Mouse (Mus musculus): ENCODE results near the gene Nip7. TPM values are rescaled to one million over a fixed set of nuclear protein-coding genes. Genes with fewer than 3 reads are reported as not detected.
"Not testable (repeated sequence)": the region's sequence is repeated elsewhere in the genome, so short reads cannot be mapped to it uniquely, and the experiment has no call there.

The Nip7 gene
- polyA plus RNA-seq, 1 experiment from 2014 or later = 108 TPM

- peak within 1 kb of the TSS; percentile 98 for H3K4me3 ChIP-seq (ENCODE audit: low read depth, low read length)
- H3K27me3 ChIP-seq (ENCODE audit: insufficient read depth, low read length) = no peaks in the 10 kb centered on the region
- no peaks in the 10 kb centered on the region for H3K36me3 ChIP-seq (ENCODE audit: insufficient read depth)
- 4% methylated on average over 66 of the region's 66 CpGs for WGBS
- H3K9ac ChIP-seq = peak within 1 kb of the TSS; percentile 87
- peak within 1 kb of the TSS; percentile 82 for H3K27ac ChIP-seq (ENCODE audit: low read depth)
- H3K4me1 ChIP-seq (ENCODE audit: insufficient read depth) = peaks cover 5% of the 10 kb centered on the region; the same call in 1 of the 2 replicates
- peak; percentile 81 for TF ChIP-seq CTCF (IDR thresholded peaks at IDR 0.05; ENCODE audit: low read depth)
- no peaks in the 10 kb centered on the region for H3K9me3 ChIP-seq (ENCODE audit: low read depth, low read length)
- H3K4me2 ChIP-seq = peak within 1 kb of the TSS; percentile 78
- ATAC-seq (ENCODE audit: insufficient read depth) (peak; percentile 97), DNase-seq (peak; percentile 96)
Measured at GRCm38 (mm10) chr8:107030650-107031576, 25.8 kb upstream of the Nip7 start, which contains the start of gene Vps4a. Vps4a (plus strand) TSS chr8:107031222.

GRCm38 (mm10) chr8:107031577-107032090 is 25.0 kb upstream of the Nip7 start:
- Histone ChIP-seq H3K9me3 (ENCODE audit: low read depth, low read length) (no peaks in the 10 kb centered on the region), H3K4me1 (ENCODE audit: insufficient read depth) (peaks cover 5% of the 10 kb centered on the region; the same call in 1 of the 2 replicates), H3K27me3 (ENCODE audit: insufficient read depth, low read length) (no peaks in the 10 kb centered on the region), H3K27ac (ENCODE audit: low read depth) (peak overlapping the region; percentile 82), H3K4me2 (peak overlapping the region; percentile 78), H3K9ac (peak overlapping the region; percentile 87), H3K36me3 (ENCODE audit: insufficient read depth) (peaks cover 6% of the 10 kb centered on the region; the same call in 1 of the 2 replicates), H3K4me3 (ENCODE audit: low read depth, low read length) (peak overlapping the region; percentile 98)
- ATAC-seq (ENCODE audit: insufficient read depth) (peak; percentile 18; the same call in 1 of the 2 replicates), DNase-seq (peak; percentile 45)
- no peak for TF ChIP-seq CTCF (IDR thresholded peaks at IDR 0.05; ENCODE audit: low read depth)
- under 1% methylated on average over 40 of the region's 40 CpGs for WGBS

- H3K4me1 ChIP-seq (ENCODE audit: insufficient read depth); H3K9ac ChIP-seq; H3K27ac ChIP-seq (ENCODE audit: low read depth); H3K9me3 ChIP-seq (ENCODE audit: low read depth, low read length); DNase-seq; H3K27me3 ChIP-seq (ENCODE audit: insufficient read depth, low read length); H3K4me3 ChIP-seq (ENCODE audit: low read depth, low read length); ATAC-seq (ENCODE audit: insufficient read depth); H3K4me2 ChIP-seq: not testable (repeated sequence)
- WGBS = 93% methylated on average over 2 of the region's 2 CpGs
- peaks cover 16% of the 10 kb centered on the region for H3K36me3 ChIP-seq (ENCODE audit: insufficient read depth)
Measured at GRCm38 (mm10) chr8:107033609-107034008, 23.1 kb upstream of the Nip7 start.

- H3K4me1 ChIP-seq (ENCODE audit: insufficient read depth) = peaks cover 5% of the 10 kb centered on the region; the same call in 1 of the 2 replicates
- DNase-seq (no peak), ATAC-seq (ENCODE audit: insufficient read depth) (no peak)
- no peak overlapping the region for H3K4me3 ChIP-seq (ENCODE audit: low read depth, low read length)
- H3K27me3 ChIP-seq (ENCODE audit: insufficient read depth, low read length) = no peaks in the 10 kb centered on the region
- peaks cover 35% of the 10 kb centered on the region for H3K36me3 ChIP-seq (ENCODE audit: insufficient read depth)
- 83% methylated on average over 3 of the region's 3 CpGs for WGBS
- no peak overlapping the region for H3K9ac ChIP-seq
- no peak for TF ChIP-seq CTCF (IDR thresholded peaks at IDR 0.05; ENCODE audit: low read depth)
- H3K4me2 ChIP-seq = no peak overlapping the region
- no peaks in the 10 kb centered on the region for H3K9me3 ChIP-seq (ENCODE audit: low read depth, low read length)
- H3K27ac ChIP-seq (ENCODE audit: low read depth) = no peak overlapping the region
Measured at GRCm38 (mm10) chr8:107035641-107036040, 21.0 kb upstream of the Nip7 start.

GRCm38 (mm10) chr8:107036626-107037025 is 20.1 kb upstream of the Nip7 start:
- Histone ChIP-seq H3K9me3 (ENCODE audit: low read depth, low read length) (no peaks in the 10 kb centered on the region), H3K4me1 (ENCODE audit: insufficient read depth) (peaks cover 5% of the 10 kb centered on the region; the same call in 1 of the 2 replicates), H3K4me3 (ENCODE audit: low read depth, low read length) (no peak overlapping the region), H3K36me3 (ENCODE audit: insufficient read depth) (peaks cover 45% of the 10 kb centered on the region), H3K9ac (no peak overlapping the region), H3K4me2 (no peak overlapping the region), H3K27ac (ENCODE audit: low read depth) (no peak overlapping the region), H3K27me3 (ENCODE audit: insufficient read depth, low read length) (no peaks in the 10 kb centered on the region)
- ATAC-seq (ENCODE audit: insufficient read depth) = no peak
- DNase-seq = peak; percentile 28
- TF ChIP-seq CTCF (IDR thresholded peaks at IDR 0.05; ENCODE audit: low read depth) = no peak
- WGBS = 77% methylated on average over 8 of the region's 8 CpGs

- Histone ChIP-seq H3K4me3 (ENCODE audit: low read depth, low read length) (no peak overlapping the region), H3K27ac (ENCODE audit: low read depth) (no peak overlapping the region), H3K9ac (no peak overlapping the region), H3K9me3 (ENCODE audit: low read depth, low read length) (no peaks in the 10 kb centered on the region), H3K4me2 (no peak overlapping the region), H3K27me3 (ENCODE audit: insufficient read depth, low read length) (no peaks in the 10 kb centered on the region), H3K4me1 (ENCODE audit: insufficient read depth) (no peaks in the 10 kb centered on the region), H3K36me3 (ENCODE audit: insufficient read depth) (peaks cover 85% of the 10 kb centered on the region)
- DNase-seq = no peak
- no peak for ATAC-seq (ENCODE audit: insufficient read depth)
- WGBS = 80% methylated on average over 7 of the region's 7 CpGs
- TF ChIP-seq CTCF (IDR thresholded peaks at IDR 0.05; ENCODE audit: low read depth) = no peak
Measured at GRCm38 (mm10) chr8:107040632-107041031, 16.0 kb upstream of the Nip7 start.

- no peak for TF ChIP-seq CTCF (IDR thresholded peaks at IDR 0.05; ENCODE audit: low read depth)
- no peak for ATAC-seq (ENCODE audit: insufficient read depth)
- WGBS = 88% methylated on average over 6 of the region's 6 CpGs
- Histone ChIP-seq H3K4me2 (no peak overlapping the region), H3K9me3 (ENCODE audit: low read depth, low read length) (no peaks in the 10 kb centered on the region), H3K27ac (ENCODE audit: low read depth) (no peak overlapping the region), H3K9ac (no peak overlapping the region), H3K4me3 (ENCODE audit: low read depth, low read length) (no peak overlapping the region), H3K36me3 (ENCODE audit: insufficient read depth) (peaks cover 79% of the 10 kb centered on the region), H3K4me1 (ENCODE audit: insufficient read depth) (no peaks in the 10 kb centered on the region), H3K27me3 (ENCODE audit: insufficient read depth, low read length) (no peaks in the 10 kb centered on the region)
- DNase-seq = no peak
Measured at GRCm38 (mm10) chr8:107045478-107045877, 11.2 kb upstream of the Nip7 start.

All from lung, embryonic 14.5 days (tissue).